Mouse (Mus musculus) central nervous system, embryonic 11.5 days (tissue): ENCODE results near the gene Angpt4. TPM values are rescaled to one million over a fixed set of nuclear protein-coding genes. Genes with fewer than 3 reads are reported as not detected.

Experiments used
- polyA plus RNA-seq: library from polyadenylated mRNA; depleted of rRNA; stranded (reverse); fragments of >200 nt; gene quantifications from 2 replicates; pipeline ENCODE4 v1.2.3, GENCODE M21; 2012; rRNA removed

The Angpt4 gene
- polyA plus RNA-seq = 0.16 and 0.51 TPM in 2 replicates

DNA sequence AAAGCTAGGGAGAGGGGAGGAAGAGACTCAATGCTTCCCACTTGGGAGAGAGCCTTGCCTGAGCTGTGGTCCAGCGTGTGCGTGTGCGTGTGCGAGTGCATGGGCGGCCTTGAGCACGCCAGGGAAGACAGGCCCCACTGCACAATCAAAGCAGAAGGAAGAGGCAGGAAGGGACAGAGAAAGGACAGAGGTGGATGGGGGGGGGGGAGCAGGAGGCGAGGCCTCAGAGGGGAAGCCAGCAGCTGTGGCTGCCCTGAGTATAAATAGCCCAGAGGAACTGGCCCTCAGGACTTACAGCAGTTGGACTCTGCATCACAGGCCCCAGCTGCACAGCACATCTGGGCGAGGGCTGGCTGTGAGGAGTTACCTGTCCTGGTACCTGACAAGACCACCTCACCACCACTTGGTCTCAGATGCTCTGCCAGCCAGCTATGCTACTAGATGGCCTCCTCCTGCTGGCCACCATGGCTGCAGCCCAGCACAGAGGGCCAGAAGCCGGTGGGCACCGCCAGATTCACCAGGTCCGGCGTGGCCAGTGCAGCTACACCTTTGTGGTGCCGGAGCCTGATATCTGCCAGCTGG lies at the start of gene Angpt4:
Angpt4 (plus strand) TSS at position 292 of the 582 bp plus-strand sequence.

DNA sequence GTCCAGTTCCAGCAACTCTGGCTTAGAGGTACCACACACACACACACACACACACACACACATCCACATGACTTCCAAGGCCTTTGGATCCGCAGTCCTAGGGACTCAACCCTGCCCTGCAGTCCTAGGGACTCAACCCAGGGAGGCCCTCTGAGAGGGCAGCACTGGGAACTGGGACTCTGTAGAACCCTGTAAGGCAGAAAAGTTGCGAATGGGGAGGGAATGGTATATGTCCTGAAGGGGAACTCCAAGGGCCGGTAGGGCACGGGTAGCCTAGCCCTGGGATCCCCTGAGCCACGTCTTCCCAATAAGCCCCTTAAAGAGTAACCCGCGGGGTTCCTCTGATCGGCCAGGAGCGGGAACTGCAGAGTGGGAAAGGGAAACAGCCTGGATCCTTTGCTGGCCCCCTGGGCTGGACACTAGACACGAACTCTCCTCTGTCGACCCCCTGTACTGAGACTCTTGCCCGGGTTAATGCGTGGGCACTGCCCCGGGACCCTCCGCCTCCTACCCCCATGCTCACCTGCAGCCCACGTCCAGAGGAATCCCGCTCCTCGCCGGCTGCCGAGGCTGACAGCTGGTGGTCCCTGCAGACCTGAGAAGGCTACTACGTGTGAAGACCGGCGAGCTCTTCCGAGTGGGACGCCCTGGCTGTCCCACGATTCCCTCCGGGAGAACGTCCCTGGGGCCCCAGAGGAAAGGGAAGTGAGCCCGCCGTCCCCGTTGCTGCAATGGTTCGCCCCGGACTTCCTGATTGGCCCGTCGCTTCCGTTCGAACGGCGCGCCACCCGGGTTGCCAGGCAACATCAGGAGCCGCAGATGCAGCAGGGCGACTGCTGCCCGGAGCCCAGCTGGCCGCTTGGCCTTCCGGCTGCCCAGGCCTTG lies 68.7 kb downstream of the Angpt4 start, which contains the start of gene Fam110a:
Fam110a (minus strand) TSS at position 750 of the 885 bp plus-strand sequence.

Other genes with a start within 250 kb of the Angpt4 start
- gene Rad21l, start 242.7 kb upstream of the Angpt4 start, polyA plus RNA-seq = 0.02 and 0.05 TPM in 2 replicates
- gene Tmem74b, start 209.2 kb upstream of the Angpt4 start, polyA plus RNA-seq = 3.3 and 3.8 TPM in 2 replicates
- gene Psmf1, start 167.0 kb upstream of the Angpt4 start, polyA plus RNA-seq = 26.2 and 37.1 TPM in 2 replicates
- gene Rspo4, start 68.3 kb upstream of the Angpt4 start, polyA plus RNA-seq = 0.12 and 0.76 TPM in 2 replicates
- gene Fam110a, start 69.0 kb downstream of the Angpt4 start, polyA plus RNA-seq = 34.8 and 38.7 TPM in 2 replicates
- 0.50 and 1.2 TPM in 2 replicates for gene Slc52a3, start 85.3 kb downstream of the Angpt4 start, polyA plus RNA-seq
- 31.7 and 35.4 TPM in 2 replicates for gene Scrt2, start 170.3 kb downstream of the Angpt4 start, polyA plus RNA-seq
- gene Srxn1, start 194.3 kb downstream of the Angpt4 start, polyA plus RNA-seq = 9.6 and 11.0 TPM in 2 replicates
- 4.7 and 14.1 TPM in 2 replicates for gene Tcf15, start 232.4 kb downstream of the Angpt4 start, polyA plus RNA-seq